Mouse (Mus musculus) embryonic facial prominence, embryonic 10.5 days (tissue): ENCODE results near the gene Ncam1. TPM values are rescaled to one million over a fixed set of nuclear protein-coding genes. Genes with fewer than 3 reads are reported as not detected.

Experiments used
- DNase-seq: peaks from one replicate; pipeline ENCODE4 v3.0.0-alpha.2; 2017; ENCODE audit warnings: low spot score
- H3K27ac ChIP-seq: fragments of 300-500 bp; sonication (generic); replicated peaks from 2 replicates; pipeline ENCODE4 v1.5.1; 2016; ENCODE audit warnings: mild to moderate bottlenecking
- H3K27me3 ChIP-seq: fragments of 300-500 bp; sonication (generic); replicated peaks from 2 replicates; pipeline ENCODE4 v1.6.1; 2016; ENCODE audit warnings: low read depth, mild to moderate bottlenecking; ENCODE audit not compliant: poor library complexity, severe bottlenecking
- H3K36me3 ChIP-seq: fragments of 300-500 bp; sonication (generic); replicated peaks from 2 replicates; pipeline ENCODE4 v1.6.1; 2016; ENCODE audit warnings: mild to moderate bottlenecking, moderate library complexity
- H3K4me1 ChIP-seq: fragments of 300-500 bp; sonication (generic); 2 replicates; pipeline ENCODE4 v1.6.1; 2016
- H3K4me3 ChIP-seq: fragments of 300-500 bp; sonication (generic); 2 replicates; pipeline ENCODE4 v1.5.1; 2016; ENCODE audit warnings: mild to moderate bottlenecking, moderate library complexity
- H3K9me3 ChIP-seq: fragments of 300-500 bp; sonication (generic); 2 replicates; pipeline ENCODE4 v1.6.1; 2016; ENCODE audit warnings: mild to moderate bottlenecking
- WGBS: fragments of 180-500 bp; shearing (Covaris S2); methylation state at CpG from one replicate; pipeline ENCODE4 v1.1.7; 2016; 5-methylcytosine and 5-hydroxymethylcytosine counted together
- polyA plus RNA-seq: library from polyadenylated mRNA; unstranded; fragments of >200 nt; fragmentation: Nextera tagmentation; extraction: Ambion mirVana; gene quantifications from 2 replicates; pipeline ENCODE4 v1.2.1, GENCODE M21; 2016

The Ncam1 gene
- polyA plus RNA-seq, 1 experiment from 2014 or later = 39.1 TPM

DNA sequence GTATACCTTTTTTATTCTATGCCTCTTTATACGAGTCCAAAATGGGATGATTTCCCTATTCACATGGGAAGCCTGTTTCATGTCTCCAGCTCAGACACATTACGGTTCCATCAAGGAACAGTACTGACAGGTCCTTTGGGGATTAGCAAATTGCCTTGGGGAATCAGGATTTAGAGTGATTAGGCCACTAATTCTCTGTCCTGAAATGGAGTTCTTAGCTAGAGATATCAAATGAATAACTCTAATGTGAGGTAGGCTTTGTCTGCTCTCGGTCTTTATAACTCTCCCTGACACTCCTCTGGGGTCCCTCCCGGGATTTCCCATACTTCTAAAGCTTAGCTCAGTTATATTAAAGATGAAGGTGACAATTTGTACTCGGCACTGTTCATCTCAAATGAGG, 270.7 kb downstream of the Ncam1 start:
- Histone ChIP-seq H3K9me3 (no peaks in the 10 kb centered on the region), H3K4me1 (peaks cover 33% of the 10 kb centered on the region), H3K36me3 (no peaks in the 10 kb centered on the region), H3K27ac (no peak overlapping the region), H3K4me3 (no peak overlapping the region), H3K27me3 (no peaks in the 10 kb centered on the region)
- no peak for DNase-seq
- 65% methylated on average over 5 of the region's 5 CpGs for WGBS

DNA sequence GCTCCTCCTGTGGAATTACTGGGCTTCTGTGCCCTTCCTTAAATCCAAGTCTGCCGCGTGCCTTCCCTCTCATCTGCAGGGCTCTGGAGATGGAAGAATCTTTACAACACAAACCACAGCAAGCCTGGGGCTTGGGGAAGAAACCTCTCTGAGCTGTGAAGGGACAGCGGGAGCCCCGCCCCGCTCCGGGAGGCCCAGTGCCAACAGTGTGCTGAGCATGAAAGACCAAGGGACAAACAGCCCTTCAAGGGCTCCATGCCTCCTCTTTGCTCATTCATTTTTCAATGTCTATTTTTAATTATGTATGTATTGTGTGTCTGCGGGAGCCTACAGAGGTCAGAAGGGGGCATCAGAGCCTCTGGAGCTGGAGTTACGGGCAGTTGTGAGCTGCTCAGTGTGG, 271.4 kb downstream of the Ncam1 start:
- Histone ChIP-seq H3K4me3 (no peak overlapping the region), H3K4me1 (peaks cover 33% of the 10 kb centered on the region), H3K9me3 (no peaks in the 10 kb centered on the region), H3K27ac (no peak overlapping the region), H3K27me3 (no peaks in the 10 kb centered on the region), H3K36me3 (no peaks in the 10 kb centered on the region)
- DNase-seq = no peak
- 65% methylated on average over 8 of the region's 8 CpGs for WGBS

DNA sequence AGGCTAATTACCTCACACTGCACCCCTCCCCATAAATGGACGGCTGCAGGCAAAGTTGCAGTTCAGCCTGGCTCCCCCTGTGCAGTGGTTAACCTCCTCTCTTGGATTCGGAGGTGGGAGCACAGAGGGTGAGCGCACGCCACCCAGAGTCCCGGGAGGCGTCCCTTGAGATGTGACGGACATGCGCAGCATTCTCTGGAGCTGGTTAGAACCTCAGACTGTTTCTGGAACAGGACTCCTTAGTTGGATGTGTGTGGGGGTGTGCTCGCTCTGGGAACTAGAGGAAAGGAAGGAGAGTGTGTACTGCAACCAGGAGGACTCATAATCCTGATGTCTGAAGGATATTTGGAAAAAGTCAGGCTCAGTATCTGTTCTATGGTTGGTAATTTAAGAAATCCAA, 274.0 kb downstream of the Ncam1 start:
- peaks cover 22% of the 10 kb centered on the region for H3K4me1 ChIP-seq
- H3K9me3 ChIP-seq = no peaks in the 10 kb centered on the region
- H3K36me3 ChIP-seq = no peaks in the 10 kb centered on the region; the same call in 1 of the 2 replicates
- H3K4me3 ChIP-seq = no peak overlapping the region
- 67% methylated on average over 9 of the region's 9 CpGs for WGBS
- H3K27ac ChIP-seq = no peak overlapping the region
- no peak for DNase-seq
- H3K27me3 ChIP-seq = no peaks in the 10 kb centered on the region

DNA sequence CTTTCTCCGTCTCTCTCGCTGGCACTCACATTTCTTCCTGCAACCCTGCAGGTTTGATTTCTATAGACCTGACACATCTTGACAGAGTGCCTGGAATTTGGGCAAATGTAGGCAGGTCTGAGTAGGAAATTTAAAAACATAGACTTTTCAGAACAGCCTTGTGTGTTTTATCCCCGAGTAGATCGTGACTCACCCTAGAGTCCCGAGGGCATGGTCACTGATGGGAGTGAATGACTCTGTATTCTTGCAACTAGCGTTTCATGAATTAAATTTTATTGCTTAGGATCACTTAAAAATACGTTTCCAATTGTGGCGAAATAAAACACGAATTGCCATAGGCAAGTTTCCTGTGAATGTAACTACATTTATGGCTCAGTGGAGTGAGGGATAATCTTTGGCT, 274.8 kb downstream of the Ncam1 start:
- Histone ChIP-seq H3K27ac (no peak overlapping the region), H3K27me3 (no peaks in the 10 kb centered on the region), H3K4me1 (peaks cover 19% of the 10 kb centered on the region), H3K36me3 (no peaks in the 10 kb centered on the region; the same call in 1 of the 2 replicates), H3K4me3 (no peak overlapping the region), H3K9me3 (no peaks in the 10 kb centered on the region)
- 88% methylated on average over 9 of the region's 9 CpGs for WGBS
- DNase-seq = no peak

DNA sequence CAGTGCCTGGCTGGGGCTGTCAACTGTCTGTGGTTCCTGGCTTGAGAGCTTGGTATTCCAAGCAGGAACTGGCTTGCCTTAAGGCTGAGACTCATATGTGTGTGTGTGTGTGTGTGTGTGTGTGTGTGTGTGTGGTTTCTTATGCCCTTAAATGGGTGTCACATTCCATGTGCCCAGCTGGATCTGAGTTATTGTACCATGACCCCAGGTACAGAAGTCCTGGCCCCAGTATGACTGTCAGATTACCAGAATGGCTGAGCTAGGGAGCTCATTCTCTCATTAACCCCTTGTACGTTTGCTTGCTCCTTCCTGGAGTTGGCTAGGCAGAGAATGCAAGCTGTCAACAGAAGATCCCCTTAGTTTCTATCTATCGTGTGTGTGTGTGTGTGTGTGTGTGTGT, 284.4 kb downstream of the Ncam1 start:
- 62% methylated on average over 2 of the region's 2 CpGs for WGBS
- Histone ChIP-seq H3K4me1 (peaks cover 11% of the 10 kb centered on the region), H3K9me3 (no peaks in the 10 kb centered on the region), H3K4me3 (no peak overlapping the region), H3K27me3 (no peaks in the 10 kb centered on the region), H3K27ac (no peak overlapping the region), H3K36me3 (peaks cover 4% of the 10 kb centered on the region; the same call in 1 of the 2 replicates)
- no peak for DNase-seq

DNA sequence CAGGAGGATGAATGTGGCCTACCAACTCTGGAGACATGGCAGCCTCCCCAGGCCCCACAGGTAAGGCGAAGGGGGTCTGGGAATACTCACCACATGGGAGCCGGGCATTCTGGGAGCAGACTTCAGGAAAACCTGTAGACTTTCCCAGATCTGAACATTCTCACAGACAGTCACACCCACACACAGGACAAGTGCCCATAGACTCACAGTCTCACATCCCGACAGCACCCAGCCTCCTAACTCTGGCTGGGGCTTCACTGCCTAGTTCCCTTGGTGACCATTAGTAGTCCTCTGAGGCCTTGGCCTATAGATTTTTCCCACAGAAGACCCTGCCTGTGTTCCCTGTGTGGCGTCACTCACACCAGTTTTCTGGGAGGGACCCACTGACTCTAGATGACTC, 288.1 kb downstream of the Ncam1 start:
- H3K27me3 ChIP-seq = no peaks in the 10 kb centered on the region
- WGBS = 93% methylated on average over 4 of the region's 4 CpGs
- no peak overlapping the region for H3K4me3 ChIP-seq
- H3K36me3 ChIP-seq = peaks cover 28% of the 10 kb centered on the region
- H3K4me1 ChIP-seq = peaks cover 9% of the 10 kb centered on the region
- no peak overlapping the region for H3K27ac ChIP-seq
- H3K9me3 ChIP-seq = no peaks in the 10 kb centered on the region
- DNase-seq = no peak

DNA sequence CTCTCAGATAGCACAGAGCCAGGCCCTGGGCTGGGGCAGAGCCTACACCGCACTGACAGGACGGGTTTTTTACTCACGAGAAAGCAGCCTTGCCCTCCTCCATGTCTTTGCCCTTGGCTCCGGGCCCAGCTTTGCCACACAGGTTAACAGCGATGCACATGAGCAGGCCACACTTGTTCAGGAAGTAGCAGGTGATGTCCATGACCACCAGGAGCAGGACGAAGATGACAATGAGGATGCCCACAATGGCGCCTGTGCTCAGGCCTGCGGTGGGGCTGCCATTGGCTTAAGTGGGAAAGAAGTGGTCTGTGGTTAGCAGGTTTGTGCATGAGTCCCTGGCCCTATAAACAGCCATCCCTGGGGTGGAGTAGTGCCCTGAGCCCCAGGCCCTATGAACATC, 289.1 kb downstream of the Ncam1 start:
- Histone ChIP-seq H3K27ac (no peak overlapping the region), H3K4me3 (no peak overlapping the region), H3K36me3 (peaks cover 28% of the 10 kb centered on the region), H3K4me1 (0 out of 2 replicates have a peak, but pooled peaks cover 4% of the 10 kb centered on the region), H3K9me3 (no peaks in the 10 kb centered on the region), H3K27me3 (no peaks in the 10 kb centered on the region)
- WGBS = 91% methylated on average over 8 of the region's 8 CpGs
- no peak for DNase-seq

DNA sequence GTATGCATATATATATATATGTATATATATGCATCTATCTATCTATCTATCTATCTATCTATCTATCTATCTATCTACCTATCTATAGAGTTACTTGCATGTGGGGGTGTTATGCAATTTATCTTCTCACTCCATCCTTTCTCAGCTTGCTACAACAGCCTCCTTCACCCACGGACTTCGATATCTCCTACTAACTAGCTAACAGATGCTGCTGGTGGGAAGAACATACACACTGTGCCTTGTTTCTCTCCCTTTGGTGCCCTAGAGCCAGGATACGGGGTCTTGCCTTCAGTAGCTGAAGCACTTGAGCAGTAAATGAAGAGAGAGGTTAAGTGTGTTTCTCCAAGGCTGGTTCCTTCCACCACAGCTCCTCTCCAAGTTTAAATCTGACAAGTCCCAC, 289.6 kb downstream of the Ncam1 start:
- Histone ChIP-seq H3K27ac (no peak overlapping the region), H3K9me3 (no peaks in the 10 kb centered on the region), H3K4me1 (0 out of 2 replicates have a peak, but pooled peaks cover under 1% of the 10 kb centered on the region), H3K27me3 (no peaks in the 10 kb centered on the region), H3K36me3 (peaks cover 28% of the 10 kb centered on the region), H3K4me3 (no peak overlapping the region)
- WGBS = 96% methylated on average over 3 of the region's 3 CpGs
- no peak for DNase-seq

DNA sequence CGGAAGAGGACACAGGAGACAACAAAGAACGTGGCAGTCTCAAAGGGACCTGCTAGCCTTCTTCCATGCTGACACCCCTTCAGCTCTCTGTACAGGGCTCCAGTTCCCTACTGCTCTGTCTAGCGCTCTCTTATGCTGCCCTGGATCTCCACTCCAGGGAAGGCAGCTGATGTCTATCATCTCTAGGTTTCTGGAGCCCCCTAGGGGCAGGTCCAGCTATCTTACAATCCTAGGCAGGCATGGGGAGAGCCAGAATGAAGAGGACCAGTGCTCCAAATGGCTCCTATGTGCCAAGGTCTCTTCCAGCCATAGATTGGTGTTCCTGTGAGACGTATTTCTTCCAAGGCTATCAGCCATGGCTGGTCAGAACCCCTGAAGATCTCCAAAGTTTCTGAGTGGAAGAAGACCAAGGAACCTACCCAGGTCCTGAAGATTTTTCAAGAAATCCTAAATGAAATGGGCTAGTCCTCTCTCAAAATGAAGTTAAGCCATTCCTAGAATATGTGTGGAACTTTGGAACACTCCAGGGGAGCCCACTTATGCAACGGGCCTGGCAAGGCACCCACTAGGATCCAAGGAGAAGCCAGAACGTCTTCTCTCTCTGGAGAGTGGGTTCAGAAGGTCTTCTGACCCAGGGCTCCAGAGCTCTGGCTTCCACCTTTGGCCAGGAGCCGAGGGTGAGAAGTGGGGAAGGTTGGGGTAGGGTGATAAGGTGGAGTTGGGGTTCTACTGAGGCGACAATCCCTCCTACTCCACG, 290.7 kb downstream of the Ncam1 start:
- H3K9me3 ChIP-seq = no peaks in the 10 kb centered on the region
- DNase-seq = no peak
- peaks cover 28% of the 10 kb centered on the region for H3K36me3 ChIP-seq
- H3K4me3 ChIP-seq = no peak overlapping the region
- 89% methylated on average over 9 of the region's 9 CpGs for WGBS
- H3K27me3 ChIP-seq = no peaks in the 10 kb centered on the region
- no peak overlapping the region for H3K27ac ChIP-seq
- H3K4me1 ChIP-seq = no peaks in the 10 kb centered on the region

DNA sequence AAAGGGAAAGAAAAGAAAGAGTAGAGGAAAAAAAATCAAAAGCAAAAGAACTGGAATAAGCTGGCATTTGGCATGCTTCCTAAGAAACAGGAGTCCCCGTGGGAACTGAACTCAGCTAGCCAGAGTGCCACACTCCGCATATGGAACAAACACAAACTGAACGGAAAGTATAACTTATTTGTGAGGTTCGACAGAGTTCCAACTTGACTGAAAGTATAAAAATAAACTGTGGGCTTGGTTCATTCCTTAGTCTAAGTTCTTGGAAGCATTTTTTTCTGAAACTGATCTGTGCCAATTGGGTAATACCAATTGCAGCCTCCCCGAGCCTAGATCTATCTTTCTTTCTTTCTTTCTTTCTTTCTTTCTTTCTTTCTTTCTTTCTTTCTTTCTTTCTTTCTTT, 294.1 kb downstream of the Ncam1 start:
- Histone ChIP-seq H3K27me3 (no peaks in the 10 kb centered on the region), H3K9me3 (no peaks in the 10 kb centered on the region), H3K27ac (no peak overlapping the region), H3K36me3 (peaks cover 27% of the 10 kb centered on the region), H3K4me1 (no peaks in the 10 kb centered on the region), H3K4me3 (no peak overlapping the region)
- DNase-seq = no peak
- 79% methylated on average over 5 of the region's 5 CpGs for WGBS

DNA sequence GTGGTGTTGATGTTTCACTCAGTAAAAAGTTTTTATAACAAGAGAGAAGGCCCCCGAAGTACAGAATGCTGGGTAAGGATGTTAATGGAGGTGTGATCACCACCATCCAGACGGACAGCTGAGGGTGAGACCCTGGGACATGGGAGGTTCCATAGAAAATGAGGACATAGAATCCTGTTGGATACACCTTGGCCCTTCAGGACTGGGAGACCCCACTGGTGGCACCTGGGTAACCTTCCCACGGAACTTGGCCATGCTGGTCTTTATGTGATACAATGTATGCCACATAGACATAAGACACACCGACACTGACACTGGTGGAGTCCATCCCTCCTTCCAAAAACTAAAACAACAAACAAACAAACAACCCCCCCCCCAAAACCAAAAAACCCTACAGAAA, 296.5 kb downstream of the Ncam1 start:
- Histone ChIP-seq H3K9me3 (no peaks in the 10 kb centered on the region), H3K4me1 (no peaks in the 10 kb centered on the region), H3K4me3 (no peak overlapping the region), H3K36me3 (peaks cover 13% of the 10 kb centered on the region), H3K27ac (no peak overlapping the region), H3K27me3 (no peaks in the 10 kb centered on the region)
- 91% methylated on average over 4 of the region's 4 CpGs for WGBS
- DNase-seq = no peak

DNA sequence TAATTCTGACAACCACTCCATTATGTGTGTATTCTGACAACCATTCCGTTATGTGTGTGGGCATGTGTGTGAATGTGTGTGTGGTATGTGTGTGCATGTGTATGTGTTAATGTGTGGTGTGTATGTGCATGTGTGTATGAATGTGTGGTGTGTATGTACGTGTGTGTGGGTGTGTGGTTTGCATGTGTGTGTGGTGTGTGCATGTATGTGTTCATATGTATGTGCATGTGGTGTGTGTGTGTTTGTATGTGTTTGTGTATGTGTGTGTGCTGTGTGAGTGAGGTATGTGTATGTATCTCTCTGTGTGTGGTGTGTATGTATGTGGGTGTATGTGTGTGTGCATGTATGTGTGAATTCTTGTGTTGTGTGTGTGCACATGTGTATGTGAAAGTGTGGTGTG, 298.8 kb downstream of the Ncam1 start:
- H3K4me3 ChIP-seq = no peak overlapping the region
- 84% methylated on average over 2 of the region's 2 CpGs for WGBS
- peak; percentile 2 for DNase-seq

DNA sequence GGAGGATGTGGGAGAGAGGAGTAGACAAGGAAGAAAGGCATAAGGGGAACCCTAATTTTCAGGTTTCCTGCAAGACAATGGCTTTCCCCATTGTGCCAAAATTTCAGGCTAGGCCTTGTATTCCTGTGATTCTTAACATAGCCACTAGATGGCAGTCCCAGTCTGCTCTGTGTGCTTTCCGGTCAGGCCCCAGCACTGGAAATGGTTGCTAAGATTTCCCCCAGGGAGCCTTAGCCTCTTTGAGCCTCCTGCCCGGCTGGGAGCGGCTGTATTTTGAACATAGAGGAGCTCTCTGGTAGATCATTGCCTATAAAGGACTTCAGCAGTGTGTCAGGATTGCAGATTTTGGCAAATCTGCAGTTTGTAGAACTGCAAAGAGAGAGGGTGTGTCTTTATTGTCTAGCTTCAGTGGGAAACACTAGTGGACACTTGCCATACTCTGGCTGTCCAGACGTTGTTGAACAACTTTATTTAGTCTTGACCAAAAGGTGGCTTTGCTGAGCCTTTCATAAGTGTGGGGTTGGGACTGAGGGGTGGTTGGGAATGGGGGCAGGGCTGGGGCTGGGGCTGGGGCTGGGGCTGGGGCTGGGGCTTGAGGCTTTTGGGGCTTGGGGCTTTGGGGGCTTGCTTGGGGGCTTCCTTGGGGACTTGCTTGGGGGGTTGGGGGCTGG, 304.6 kb downstream of the Ncam1 start:
- peaks cover 8% of the 10 kb centered on the region for H3K4me1 ChIP-seq
- H3K27me3 ChIP-seq = peaks cover 4% of the 10 kb centered on the region; the same call in 1 of the 2 replicates
- no peak overlapping the region; the same call in 1 of the 2 replicates for H3K4me3 ChIP-seq
- H3K36me3 ChIP-seq = no peaks in the 10 kb centered on the region
- 3% methylated on average over 4 of the region's 4 CpGs for WGBS
- H3K27ac ChIP-seq = 0 out of 2 replicates have a peak overlapping the region, but pooled peaks have one; percentile 24
- no peaks in the 10 kb centered on the region for H3K9me3 ChIP-seq
- DNase-seq = peak; percentile 71

More for the DNA sequence above, 298.8 kb downstream of the Ncam1 start:
- H3K4me1 ChIP-seq = no peaks in the 10 kb centered on the region
- H3K27ac ChIP-seq = no peak overlapping the region
- no peaks in the 10 kb centered on the region for H3K27me3 ChIP-seq
- no peaks in the 10 kb centered on the region for H3K36me3 ChIP-seq
- H3K9me3 ChIP-seq = no peaks in the 10 kb centered on the region
